Mouse (Mus musculus): ENCODE data around the gene Sgf29.

Gene Sgf29

GRCm38 (mm10) chr7:126642545-126643243 lies 6.4 kb upstream of the Sgf29 start:
- no peak for DNase-seq (ENCODE audit: inconsistent ontology term)

GRCm38 (mm10) chr7:126643244-126643617 lies 5.9 kb upstream of the Sgf29 start:
- peak; percentile 24 for DNase-seq (ENCODE audit: inconsistent ontology term)

DNA sequence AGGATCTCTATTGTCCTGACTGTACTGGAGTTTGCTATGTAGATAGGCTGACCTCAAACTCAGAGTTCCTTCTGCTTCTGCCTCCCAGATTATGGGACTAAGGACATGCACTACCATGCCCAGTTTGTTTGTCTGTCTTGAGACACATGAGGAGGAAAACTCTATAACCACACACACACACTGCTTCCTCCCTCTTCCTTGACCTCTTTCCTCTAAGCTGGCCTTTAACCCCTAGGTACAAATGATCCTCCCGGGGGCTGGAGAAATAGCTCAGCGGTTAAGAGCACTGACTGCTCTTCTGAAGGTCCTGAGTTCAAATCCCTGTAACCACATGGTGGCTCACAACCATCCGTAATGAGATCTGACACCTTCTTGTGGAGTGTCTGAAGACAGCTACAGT lies 4.8 kb upstream of the Sgf29 start:
- no peak for DNase-seq (ENCODE audit: inconsistent ontology term)

- no peak for DNase-seq (ENCODE audit: inconsistent ontology term)
These were observed 4.2 kb upstream of the Sgf29 start for GRCm38 (mm10) chr7:126644914-126645313.

GRCm38 (mm10) chr7:126645708-126646107 lies 3.4 kb upstream of the Sgf29 start:
- DNase-seq (ENCODE audit: inconsistent ontology term): no peak

GRCm38 (mm10) chr7:126648486-126648885 lies 623 bp upstream of the Sgf29 start:
- DNase-seq (ENCODE audit: inconsistent ontology term): no peak

- DNase-seq (ENCODE audit: inconsistent ontology term): no peak
These were observed 1.7 kb downstream of the Sgf29 start for GRCm38 (mm10) chr7:126650852-126651251.

DNA sequence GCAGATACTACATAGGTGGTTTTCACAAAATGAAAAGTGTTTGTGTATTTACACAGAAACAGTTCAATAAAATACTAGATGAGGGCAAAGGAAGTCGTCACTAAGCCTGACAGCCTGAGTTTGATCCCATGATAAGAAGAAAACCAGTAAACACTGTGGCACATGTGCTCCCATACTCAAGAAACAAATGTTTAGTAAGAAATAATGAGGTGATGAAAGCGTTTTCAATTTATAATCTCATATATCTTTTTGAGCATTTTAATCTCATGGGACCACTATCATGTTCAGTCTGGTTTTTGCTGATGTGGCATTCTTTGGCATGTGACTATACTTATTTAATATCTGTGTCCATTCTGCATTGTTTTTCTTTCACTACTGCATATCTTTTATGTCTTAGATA lies 4.9 kb downstream of the Sgf29 start:
- no peak for DNase-seq (ENCODE audit: inconsistent ontology term)

DNA sequence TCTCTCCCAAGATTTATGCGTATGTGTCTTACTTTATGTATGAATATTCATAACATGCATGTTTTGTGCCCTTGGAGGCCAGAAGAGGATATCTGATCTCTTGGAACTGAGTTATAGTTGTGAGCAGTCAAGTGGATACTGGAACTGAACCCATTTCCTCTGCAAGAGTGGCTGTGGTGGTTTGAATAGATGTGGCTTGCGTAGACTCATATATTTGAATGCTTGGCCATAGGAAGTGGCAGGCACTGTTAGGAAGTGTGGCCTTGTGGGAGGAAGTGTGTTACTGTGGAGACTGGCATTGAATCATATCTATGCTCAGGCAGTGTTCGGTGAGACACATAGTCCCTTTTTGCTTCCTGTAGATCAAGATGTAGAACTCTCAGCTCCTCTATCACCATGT lies 6.6 kb downstream of the Sgf29 start:
- DNase-seq (ENCODE audit: inconsistent ontology term): no peak

DNA sequence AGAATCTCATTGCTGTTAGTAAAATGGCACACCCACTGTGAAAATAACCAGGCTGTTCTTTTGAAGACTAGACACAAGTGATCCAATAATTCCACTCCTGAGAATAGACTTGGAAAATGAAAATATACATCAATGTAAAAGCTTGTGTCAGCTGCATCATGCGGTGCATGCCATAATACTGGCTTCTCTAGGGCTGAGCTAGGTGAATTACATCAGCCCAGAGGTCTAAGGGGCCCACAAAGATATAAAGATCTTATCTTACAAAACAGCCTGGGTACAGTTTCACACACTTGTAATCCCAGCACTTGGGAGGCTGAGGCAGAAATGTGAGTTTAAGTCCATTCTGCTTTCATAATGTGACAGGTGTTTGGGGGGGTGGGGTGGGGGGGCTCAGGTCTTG lies 8.4 kb downstream of the Sgf29 start:
- no peak for DNase-seq (ENCODE audit: inconsistent ontology term)

- DNase-seq (ENCODE audit: inconsistent ontology term): no peak
These were observed 10.7 kb downstream of the Sgf29 start for GRCm38 (mm10) chr7:126659771-126660170.

- DNase-seq (ENCODE audit: inconsistent ontology term): peak; percentile 8
These were observed 14.5 kb downstream of the Sgf29 start for GRCm38 (mm10) chr7:126663646-126664045.

DNA sequence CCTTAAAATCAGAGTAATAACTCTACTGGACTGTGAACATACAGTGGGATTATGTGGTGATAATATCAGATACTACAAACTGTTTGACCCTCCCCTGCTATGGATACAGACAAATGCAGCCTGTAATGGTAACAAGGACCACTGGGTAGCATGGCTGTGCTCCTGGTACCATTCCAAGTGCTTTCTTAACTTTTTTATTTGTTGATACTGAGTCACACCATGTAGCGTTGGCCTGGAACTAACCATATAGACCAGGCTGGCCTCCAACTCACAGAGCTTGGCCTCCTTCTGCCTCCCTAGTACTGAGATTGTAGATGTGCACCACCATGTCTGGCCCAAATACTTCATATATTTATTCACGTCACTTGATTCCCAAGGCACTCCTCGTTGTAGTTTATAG lies 16.2 kb downstream of the Sgf29 start:
- DNase-seq (ENCODE audit: inconsistent ontology term): no peak

DNA sequence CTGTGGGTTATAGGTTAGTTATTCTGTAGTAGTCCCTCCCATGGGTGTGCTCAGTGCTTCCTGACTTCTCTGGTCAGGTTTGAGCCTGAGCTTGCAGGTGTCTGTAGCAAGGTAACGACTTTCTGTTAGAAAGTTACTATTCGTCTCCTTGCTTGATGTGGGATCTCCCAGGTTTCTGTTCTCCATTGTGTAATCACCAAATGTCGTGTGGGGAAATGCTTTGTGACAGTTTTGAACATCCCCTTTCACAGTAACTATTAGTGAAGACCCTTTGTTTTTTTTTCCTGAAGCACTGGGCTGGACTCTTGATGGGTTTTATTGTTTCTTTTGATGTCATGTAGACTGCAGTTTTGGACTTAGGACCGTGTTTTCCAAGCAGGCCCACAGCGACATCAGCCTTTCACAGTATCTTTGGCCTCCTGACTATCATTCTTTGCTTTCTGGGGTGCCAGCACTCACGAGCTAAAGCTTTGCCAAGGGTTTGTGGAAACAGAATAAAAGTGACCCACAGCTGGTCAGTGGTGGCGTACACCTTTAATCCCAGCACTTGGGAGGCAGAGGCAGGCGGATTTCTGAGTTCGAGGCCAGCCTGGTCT lies 18.5 kb downstream of the Sgf29 start:
- DNase-seq (ENCODE audit: inconsistent ontology term): no peak

- no peak for DNase-seq (ENCODE audit: inconsistent ontology term)
These were observed 19.3 kb downstream of the Sgf29 start for GRCm38 (mm10) chr7:126668452-126668851.

DNA sequence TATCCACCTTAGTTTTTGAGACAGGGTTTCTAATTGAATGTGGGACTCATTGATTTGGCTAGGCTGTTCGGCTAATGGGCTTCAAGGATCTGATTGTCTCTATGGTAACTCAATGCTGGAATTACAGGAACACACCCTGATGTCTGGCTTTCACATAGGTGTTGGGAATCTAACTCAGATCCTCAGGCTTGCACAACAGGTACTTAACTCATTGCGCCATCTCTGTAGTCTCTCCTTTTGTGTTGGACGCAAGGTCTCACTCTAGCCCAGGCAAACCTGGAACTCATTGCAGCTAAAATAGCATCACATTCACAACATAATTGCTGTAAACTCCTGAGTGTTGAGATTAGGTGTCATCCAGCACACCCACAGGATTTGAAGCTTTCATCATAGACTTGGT lies 21.0 kb downstream of the Sgf29 start:
- no peak for DNase-seq (ENCODE audit: inconsistent ontology term)

GRCm38 (mm10) chr7:126672111-126672510 lies 23.0 kb downstream of the Sgf29 start:
- no peak for DNase-seq (ENCODE audit: inconsistent ontology term)

DNA sequence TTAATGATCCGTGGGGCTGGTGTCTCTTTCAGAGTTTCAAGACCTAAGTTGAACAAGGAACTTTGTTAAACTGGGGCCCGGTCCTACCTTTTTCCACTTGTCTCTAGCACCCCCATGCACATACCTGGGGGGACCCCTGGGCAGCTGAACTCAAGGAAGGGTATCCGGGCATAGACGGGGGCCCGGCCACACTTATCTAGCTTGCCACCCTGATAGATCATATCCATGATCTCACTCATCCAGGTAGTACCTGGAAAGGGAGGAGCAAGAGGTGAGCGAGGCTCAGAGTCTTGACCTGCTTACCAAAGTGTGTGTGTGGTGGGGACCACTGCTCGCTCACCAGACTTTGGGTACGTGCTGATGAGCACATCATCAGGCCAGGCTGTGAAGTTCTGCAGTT lies 26.0 kb downstream of the Sgf29 start:
- no peak for DNase-seq (ENCODE audit: inconsistent ontology term)

- DNase-seq (ENCODE audit: inconsistent ontology term): peak; percentile 32
These were observed 27.1 kb downstream of the Sgf29 start, which contains the start of gene Sult1a1 for GRCm38 (mm10) chr7:126676207-126676606. Gene Sult1a1, minus strand, starts transcription at chr7:126676432.

GRCm38 (mm10) chr7:126676631-126677220 lies 27.6 kb downstream of the Sgf29 start:
- DNase-seq (ENCODE audit: inconsistent ontology term): no peak

DNA sequence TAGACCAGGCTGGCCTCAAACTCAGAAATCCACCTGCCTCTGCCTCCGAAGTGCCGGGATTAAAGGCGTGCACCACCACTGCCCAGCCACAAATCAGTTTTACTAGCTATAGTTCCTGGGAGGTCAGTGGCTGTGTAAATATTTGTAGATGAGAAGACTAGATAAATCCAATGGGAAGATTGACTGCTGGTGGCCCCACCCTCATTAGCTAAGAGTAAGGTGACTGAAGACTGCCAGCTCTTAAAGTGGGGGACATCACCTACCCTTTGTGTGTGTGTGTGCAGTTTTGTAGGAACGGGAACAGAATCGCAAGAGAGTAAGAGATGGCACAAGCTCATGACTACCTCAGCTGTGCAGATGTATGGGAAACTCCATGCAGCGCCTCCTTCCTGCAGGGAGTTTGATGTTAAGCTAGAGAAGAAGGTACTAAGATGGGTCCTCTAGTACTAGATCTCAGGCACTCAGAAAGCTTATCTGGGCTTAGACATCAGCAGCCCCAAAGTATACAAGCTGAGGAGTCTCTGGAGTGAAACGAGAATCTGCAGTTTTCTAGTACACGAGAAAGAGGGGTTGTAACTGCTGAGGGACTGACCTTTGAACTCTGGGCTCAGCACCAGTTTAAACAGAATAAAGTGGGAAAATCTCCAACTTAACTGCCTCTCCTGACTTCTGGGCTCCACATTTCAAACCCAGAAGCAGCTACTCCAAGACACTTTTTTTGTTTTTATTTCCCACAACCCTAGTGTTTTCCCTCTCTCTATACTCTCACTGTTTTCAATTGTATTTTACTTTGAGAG lies 29.6 kb downstream of the Sgf29 start:
- DNase-seq (ENCODE audit: inconsistent ontology term): no peak

GRCm38 (mm10) chr7:126679683-126680082 lies 30.6 kb downstream of the Sgf29 start:
- no peak for DNase-seq (ENCODE audit: inconsistent ontology term)
